Mouse (Mus musculus) retina, postnatal 1 day (tissue): ENCODE results near the gene Prss38.

ENCODE experiments used
- DNase-seq: peaks from one replicate; pipeline ENCODE4 v3.0.0-alpha.2; 2012

The Prss38 gene

DNA sequence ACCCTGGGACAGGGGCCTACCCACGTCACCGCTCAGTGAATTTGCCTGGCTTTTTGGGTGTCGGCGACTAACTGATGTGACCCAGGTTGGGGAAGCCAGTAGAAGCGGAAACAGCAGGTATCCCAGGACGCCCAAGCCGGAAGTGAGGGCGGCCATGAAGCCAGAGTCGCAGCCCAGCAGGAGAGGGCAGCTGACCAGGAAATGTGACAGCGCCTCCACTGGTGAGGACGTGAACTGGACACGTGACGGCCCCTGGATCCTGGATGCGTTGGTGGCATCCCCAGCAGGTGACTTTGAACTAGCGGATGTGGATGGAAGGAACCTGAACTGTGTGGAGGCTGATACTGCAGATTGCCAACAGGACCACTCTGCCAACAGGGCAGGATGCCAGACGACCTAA is at the start of gene Prss38:
Prss38 (minus strand) TSS at position 183 of the 400 bp plus-strand sequence.
- DNase-seq = no peak

GRCm38 (mm10) chr11:59423010-59423588 is 47.6 kb upstream of the Prss38 start:
- DNase-seq = no peak

GRCm38 (mm10) chr11:59421967-59422366 is 46.5 kb upstream of the Prss38 start:
- no peak for DNase-seq

DNA sequence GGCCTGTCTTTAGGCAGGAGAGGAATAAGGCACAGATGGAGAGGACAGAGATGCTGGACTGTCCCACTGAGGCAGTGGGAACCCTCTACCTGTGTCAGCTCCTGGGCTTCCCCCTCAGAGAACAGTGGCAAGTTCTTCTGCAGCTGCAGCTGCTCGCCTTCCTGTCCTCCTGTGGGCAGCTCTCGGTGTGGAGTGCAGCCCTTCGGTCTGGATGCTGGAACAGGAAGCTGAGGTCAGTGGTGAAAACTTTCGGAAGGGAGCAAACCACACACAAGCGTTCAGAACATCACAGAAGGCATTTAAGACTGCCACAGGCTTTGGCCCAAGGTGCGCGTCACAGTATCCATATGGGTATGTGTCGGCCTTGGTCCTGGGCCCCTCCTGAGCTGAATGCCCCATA is 46.0 kb upstream of the Prss38 start:
- DNase-seq = no peak

DNA sequence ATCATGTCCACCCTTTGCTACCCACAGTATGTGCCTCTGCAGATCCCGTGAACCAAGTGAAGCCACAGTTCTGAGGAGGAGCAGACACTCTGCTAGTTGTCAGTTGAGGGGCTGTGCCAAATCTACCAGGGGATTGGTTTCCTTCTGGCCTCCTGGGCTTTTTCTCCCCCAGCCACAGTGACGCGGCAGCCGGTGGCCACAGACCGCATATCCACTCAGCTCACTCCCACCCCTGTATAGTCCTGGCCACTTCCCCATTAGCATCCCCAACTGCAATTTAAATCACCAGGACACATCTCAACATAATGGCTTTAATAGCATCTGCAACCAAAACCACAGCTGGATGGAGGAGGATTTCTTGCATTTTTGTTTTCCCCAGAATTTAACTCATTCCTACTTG is 43.3 kb upstream of the Prss38 start:
- no peak for DNase-seq

DNA sequence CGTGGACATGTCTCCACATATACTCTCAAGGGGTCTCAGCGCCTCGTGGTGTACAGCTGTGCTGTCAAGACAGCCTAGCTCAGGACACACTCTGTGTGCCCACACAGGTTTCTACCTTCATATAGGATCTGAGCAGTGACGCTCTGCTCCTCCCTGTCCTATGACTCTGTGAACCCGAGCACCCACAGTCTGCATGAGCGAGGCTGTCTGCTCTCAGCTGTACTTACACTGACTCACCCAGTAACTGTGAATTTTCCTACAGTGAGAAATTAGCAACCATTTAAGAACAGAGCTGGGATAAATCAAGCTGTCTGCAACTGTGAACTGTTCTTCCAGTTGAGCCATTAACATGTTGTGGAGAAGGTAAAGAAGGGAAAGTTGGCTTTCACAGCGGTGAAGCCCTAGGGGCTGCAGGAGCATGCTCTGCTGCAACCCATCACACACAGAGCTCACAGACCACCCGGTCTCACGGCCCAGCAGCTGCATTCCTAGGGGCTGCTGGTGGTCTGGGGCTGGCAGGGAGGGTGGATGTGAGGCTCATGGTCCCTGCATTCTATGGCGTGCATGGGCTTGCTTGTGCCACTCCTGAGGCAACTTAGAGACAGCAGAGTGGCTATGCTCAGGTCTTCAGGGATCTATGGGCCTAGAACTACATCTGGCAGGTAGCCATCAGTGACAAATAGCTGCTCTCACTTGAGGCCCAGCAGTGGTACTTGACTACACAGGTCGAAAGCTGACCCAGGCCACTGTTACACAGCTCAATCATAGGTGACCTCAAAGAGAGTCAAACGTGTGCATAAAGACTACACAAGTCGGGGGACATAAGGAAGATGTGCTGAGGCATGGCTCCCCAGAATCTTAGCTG is 37.8 kb upstream of the Prss38 start:
- DNase-seq = no peak

DNA sequence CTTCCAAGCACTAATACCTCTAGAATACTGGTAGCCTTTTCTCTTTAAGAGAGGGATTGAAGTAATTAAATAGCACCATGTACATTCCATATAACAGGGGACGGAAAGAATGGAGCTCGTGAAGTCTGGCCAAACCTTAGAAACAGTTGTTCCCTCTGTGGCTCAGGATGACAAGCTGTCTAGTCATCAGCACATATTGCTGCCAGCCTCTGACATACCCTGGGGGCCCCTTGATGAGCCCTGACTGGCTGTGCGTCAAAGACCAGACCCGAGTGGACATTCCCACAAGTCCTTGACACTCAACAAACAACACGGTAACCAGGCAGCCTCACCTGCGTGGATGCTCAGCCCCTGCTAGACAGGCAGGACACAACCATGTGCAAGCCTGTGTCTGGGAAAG is 36.6 kb upstream of the Prss38 start:
- no peak for DNase-seq

GRCm38 (mm10) chr11:59410851-59411250 is 35.4 kb upstream of the Prss38 start:
- DNase-seq = no peak

GRCm38 (mm10) chr11:59405761-59406160 is 30.3 kb upstream of the Prss38 start:
- DNase-seq = no peak

DNA sequence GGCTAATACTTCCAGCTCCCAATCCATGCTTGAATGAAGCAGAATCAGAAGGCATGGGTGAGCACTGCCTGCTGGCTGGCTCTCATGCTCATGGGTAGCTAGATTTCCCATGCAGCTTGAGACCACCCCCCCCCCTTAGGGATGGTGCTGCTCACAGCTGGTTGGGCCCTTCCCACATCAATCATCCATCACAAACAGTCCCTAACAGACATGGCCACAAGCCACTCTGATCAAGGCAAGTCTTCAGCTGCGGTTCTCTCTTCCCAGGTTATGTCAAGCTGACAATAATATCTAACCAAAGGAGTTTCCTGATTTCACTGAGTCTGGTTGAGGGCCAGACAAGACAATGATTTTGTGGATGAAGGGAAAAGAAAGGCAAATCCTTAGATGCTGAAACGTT is 25.4 kb upstream of the Prss38 start:
- peak; percentile 64 for DNase-seq

DNA sequence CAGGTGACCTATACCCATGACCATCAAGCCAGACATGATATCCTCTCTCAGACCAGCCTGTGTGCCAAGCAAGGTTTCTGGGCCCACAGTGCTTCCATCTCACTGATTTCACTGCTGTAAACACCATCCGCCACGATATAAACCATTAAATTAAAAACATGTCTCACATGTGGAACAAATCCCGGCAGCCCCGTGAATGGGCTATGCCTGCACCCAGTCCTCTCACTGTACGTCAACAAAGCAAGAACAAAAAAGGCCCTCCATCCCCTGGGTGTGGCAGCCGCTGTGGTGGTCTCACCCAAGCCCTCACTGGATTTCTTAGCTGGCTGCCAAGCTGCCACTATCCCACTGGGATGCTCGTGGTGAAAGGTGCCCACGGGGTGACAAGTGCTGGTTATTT is 24.4 kb upstream of the Prss38 start:
- DNase-seq = no peak

DNA sequence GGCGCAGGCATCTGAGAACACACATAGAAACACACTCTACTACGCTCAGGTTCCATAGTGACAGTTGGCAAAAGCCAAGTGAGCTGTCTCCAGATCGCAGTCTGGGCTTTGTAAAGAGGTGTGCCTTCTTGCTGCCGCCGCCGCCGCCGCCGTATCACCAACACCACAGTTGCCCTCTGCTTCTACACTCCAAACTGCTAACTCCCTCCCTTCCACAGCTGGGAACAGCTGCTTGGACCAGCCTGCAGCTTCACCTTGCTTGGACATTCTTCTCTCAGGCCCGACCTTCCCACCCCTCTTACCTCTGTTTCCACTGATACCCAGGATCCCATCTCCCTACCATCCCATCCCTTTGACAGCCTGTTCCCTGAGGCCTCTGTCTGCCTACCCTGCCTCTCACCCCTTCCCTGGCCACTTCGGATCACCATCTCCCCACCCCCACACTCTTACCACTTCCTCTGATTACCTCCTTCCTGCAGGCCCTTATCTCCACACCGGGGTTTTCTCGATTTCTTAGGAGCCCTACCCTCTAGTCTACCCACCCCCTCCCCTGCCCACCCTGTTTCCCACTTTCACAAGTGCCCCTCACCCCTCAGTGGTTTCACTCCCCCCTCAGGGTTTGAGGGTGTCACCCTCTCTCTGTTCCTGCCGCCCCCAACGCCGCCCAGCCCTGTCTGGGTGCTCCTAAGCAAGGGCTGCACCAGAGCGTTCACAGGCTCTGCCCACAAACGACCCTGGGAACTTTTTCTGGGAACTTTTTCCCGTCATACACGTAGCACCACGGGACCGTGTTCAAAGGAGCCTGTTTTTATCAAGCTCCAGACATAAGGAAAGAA is 22.3 kb upstream of the Prss38 start:
- no peak for DNase-seq

- no peak for DNase-seq
Observed at GRCm38 (mm10) chr11:59394451-59394850, 19.0 kb upstream of the Prss38 start.

GRCm38 (mm10) chr11:59393591-59393990 is 18.1 kb upstream of the Prss38 start:
- DNase-seq = peak; percentile 33

DNA sequence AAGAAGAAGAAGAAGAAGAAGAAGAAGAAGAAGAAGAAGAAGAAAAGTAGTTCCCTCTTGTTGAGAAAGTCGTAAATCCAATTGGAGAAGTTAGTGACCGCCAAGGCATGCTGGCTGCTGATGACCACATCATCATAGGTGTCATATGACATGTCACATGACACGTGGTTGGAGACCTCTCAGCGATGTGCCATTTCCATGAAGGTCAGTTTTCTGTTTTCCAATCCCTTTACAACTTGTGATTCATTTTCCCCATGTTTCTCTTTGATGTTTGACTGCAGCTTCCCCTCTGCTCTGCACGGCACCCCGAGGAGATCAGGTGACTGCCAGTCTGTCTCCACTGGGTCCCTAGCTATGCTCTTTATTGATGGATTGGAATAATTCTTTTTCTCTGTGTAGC is 16.8 kb upstream of the Prss38 start:
- DNase-seq = no peak

DNA sequence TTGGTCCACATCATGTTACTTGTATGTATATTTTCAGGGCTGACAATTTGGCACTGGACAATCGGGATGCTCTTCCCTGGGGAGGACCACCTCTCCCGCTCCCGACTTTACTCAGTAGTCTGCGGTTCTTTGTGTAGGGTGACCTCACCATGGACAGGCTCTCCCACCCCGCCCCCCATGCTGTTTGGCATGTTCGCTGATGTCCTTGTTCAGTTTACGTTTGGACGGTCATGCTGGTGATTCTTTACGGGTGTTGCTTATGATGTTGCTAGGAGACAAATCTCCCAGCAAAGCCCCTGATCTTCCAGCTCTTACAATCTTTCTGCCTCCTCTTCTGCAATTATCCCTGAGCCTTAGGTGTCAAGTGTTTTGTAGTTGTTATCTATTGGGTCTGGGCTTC is 15.0 kb upstream of the Prss38 start:
- peak; percentile 55 for DNase-seq

GRCm38 (mm10) chr11:59389617-59390016 is 14.2 kb upstream of the Prss38 start:
- DNase-seq = no peak

DNA sequence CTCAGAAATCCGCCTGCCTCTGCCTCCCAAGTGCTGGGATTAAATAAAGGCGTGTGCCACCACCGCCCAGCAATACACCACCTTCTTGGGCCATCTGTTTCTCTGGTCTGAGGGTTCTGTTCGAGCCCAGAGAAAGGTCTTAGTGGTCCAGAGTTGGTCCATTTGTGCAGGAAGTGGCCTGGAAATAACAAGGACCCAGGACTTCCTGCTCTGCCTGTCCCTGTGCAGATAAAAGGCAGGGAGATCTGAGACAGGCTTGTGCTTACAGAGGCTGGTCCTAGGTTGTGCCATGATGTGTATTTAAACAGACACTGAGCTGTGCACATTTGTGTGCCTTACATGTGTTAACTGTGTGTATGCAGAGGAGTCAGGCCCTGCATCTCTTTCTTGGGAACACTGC is 13.3 kb upstream of the Prss38 start:
- no peak for DNase-seq

GRCm38 (mm10) chr11:59387471-59387870 is 12.0 kb upstream of the Prss38 start:
- no peak for DNase-seq

- peak; percentile 39 for DNase-seq
Observed at GRCm38 (mm10) chr11:59385123-59385522, 9.7 kb upstream of the Prss38 start.

DNA sequence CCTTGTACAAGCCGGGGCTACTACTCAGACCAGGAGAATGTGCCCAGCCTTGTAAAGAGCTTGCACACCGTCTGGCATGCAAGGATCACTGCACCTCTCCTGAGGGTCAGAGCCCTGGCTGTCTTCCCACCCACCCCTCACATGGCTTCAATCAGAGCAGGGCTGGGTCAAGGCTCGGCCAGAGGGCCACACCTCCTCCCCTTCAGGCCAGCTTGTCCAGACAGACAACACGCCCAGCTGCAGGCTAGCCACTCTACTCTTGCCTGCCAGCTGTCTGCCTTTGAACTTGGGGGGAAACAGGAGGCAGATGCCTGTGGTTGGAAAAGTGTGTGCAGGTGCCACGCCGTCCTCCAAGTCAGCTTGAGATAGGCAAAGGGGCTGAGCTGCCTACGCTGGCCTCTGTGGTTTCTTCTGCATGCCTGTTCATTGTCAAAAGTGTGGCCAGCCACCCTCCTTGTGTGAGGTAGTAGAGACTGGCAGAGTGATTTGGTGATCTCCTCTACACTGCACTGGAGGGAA is 9.0 kb upstream of the Prss38 start:
- peak; percentile 30 for DNase-seq

- DNase-seq = no peak
Observed at GRCm38 (mm10) chr11:59379547-59379946, 4.1 kb upstream of the Prss38 start.

- no peak for DNase-seq
Observed at GRCm38 (mm10) chr11:59377999-59378398, 2.5 kb upstream of the Prss38 start.
